Mouse (Mus musculus): ENCODE measurements around the gene Ntn1.

The Ntn1 gene

GRCm38 (mm10) chr11:68324863-68325262 is 75.8 kb downstream of the Ntn1 start:
- no peak for DNase-seq

- DNase-seq, result peak; percentile 55
Observed at GRCm38 (mm10) chr11:68321417-68321816, 79.2 kb downstream of the Ntn1 start.

- DNase-seq, result no peak
Observed at GRCm38 (mm10) chr11:68315551-68316130, 85.0 kb downstream of the Ntn1 start.

GRCm38 (mm10) chr11:68313861-68314260 is 86.8 kb downstream of the Ntn1 start:
- no peak for DNase-seq

GRCm38 (mm10) chr11:68313065-68313464 is 87.6 kb downstream of the Ntn1 start:
- DNase-seq, result no peak

GRCm38 (mm10) chr11:68308911-68309580 is 91.6 kb downstream of the Ntn1 start:
- no peak for DNase-seq

- no peak for DNase-seq
Observed at GRCm38 (mm10) chr11:68305997-68306396, 94.6 kb downstream of the Ntn1 start.

- DNase-seq, result no peak
Observed at GRCm38 (mm10) chr11:68302323-68302722, 98.3 kb downstream of the Ntn1 start.

GRCm38 (mm10) chr11:68301660-68302059 is 99.0 kb downstream of the Ntn1 start:
- DNase-seq, result no peak

- no peak for DNase-seq
Observed at GRCm38 (mm10) chr11:68295474-68295873, 105.1 kb downstream of the Ntn1 start.

GRCm38 (mm10) chr11:68290631-68291030 is 110.0 kb downstream of the Ntn1 start:
- no peak for DNase-seq

- DNase-seq, result peak; percentile 90
Observed at GRCm38 (mm10) chr11:68287331-68287730, 113.3 kb downstream of the Ntn1 start.

GRCm38 (mm10) chr11:68286142-68286808 is 114.3 kb downstream of the Ntn1 start:
- no peak for DNase-seq

GRCm38 (mm10) chr11:68285754-68286141 is 114.9 kb downstream of the Ntn1 start:
- no peak for DNase-seq

GRCm38 (mm10) chr11:68280001-68280510 is 120.6 kb downstream of the Ntn1 start:
- DNase-seq, result no peak

GRCm38 (mm10) chr11:68276945-68277344 is 123.7 kb downstream of the Ntn1 start:
- DNase-seq, result no peak

- DNase-seq, result no peak
Observed at GRCm38 (mm10) chr11:68274331-68274811, 126.3 kb downstream of the Ntn1 start.

GRCm38 (mm10) chr11:68273855-68274254 is 126.8 kb downstream of the Ntn1 start:
- no peak for DNase-seq

GRCm38 (mm10) chr11:68270730-68271467 is 129.7 kb downstream of the Ntn1 start:
- no peak for DNase-seq

- no peak for DNase-seq
Observed at GRCm38 (mm10) chr11:68264276-68264675, 136.3 kb downstream of the Ntn1 start.

GRCm38 (mm10) chr11:68263100-68263499 is 137.5 kb downstream of the Ntn1 start:
- DNase-seq, result no peak

GRCm38 (mm10) chr11:68261162-68261892 is 139.3 kb downstream of the Ntn1 start:
- no peak for DNase-seq
